Mouse (Mus musculus) Patski (cell line): ENCODE measurements around the gene Exoc3l4. TPM values are rescaled to one million over a fixed set of nuclear protein-coding genes. Genes with fewer than 3 reads are reported as not detected.

Source experiments
- ATAC-seq: fragments of 100-300 bp; one replicate; pipeline ENCODE4 v1.8.0; 2021
- CTCF ChIA-PET: fragments of 350-600 bp; sonication (Branson Sonifier 250); formaldehyde crosslinking; loops from one replicate; lab custom pipeline; 2022; ENCODE audit warnings: inconsistent platforms; lab: Charles Lee
- POLR2A ChIA-PET: fragments of 350-600 bp; sonication (Branson Sonifier 250); formaldehyde crosslinking; loops from one replicate; lab custom pipeline; 2022; ENCODE audit warnings: antibody characterized with exemption, inconsistent platforms; lab: Charles Lee
- DNase-seq: peaks from one replicate; pipeline ENCODE4 v3.0.0-alpha.2; 2011; ENCODE audit warnings: low read depth, low spot score
- H3K27me3 ChIP-seq: fragments of 371-371 bp; one replicate; pipeline ENCODE4 v1.5.1; 2021
- CTCF ChIP-seq: fragments of 100-300 bp; IDR thresholded peaks from one replicate; pipeline ENCODE4 v1.5.1; 2021
- in situ Hi-C: fragments of 300-500 bp; cut with MboI; formaldehyde crosslinking; loops from 3 replicates; pipeline ENCODE4 v1.11.1; 2018; ENCODE audit warnings: low pct_unique_long_range_greater_than_20kb, mixed read lengths
- polyA plus RNA-seq: library from polyadenylated mRNA; unstranded; gene quantifications from one replicate; pipeline ENCODE4 v1.2.3, GENCODE M21; 2021

Gene Exoc3l4
- polyA plus RNA-seq, 1 experiment from 2014 or later = 8.5 TPM

DNA sequence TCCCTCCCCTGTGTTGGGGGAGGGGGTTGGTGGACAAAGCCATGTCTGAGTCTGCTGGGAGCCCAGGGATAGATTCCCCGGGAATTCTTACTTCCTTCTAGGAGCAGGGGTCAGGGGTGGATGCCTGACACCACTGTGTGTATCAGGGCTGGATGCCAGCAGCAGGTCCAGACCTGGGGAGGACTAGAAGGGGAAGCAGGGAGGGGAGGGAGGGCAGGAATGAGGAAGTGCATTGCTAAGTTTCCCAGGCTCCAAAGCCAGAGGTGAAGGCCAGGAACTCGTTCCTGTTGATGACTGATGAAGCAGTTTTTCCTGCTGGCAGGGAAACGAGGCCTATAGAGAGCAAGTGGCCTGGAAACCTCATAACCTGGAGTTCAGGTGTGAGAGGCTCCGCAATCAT lies 15.3 kb downstream of the Exoc3l4 start:
- DNase-seq = no peak
- ChIA-PET CTCF (interaction anchor here (12.6 kb wide), 1 partner anchor 26 kb away, joined by 144 read pairs; no protein-coding TSS in a partner anchor), POLR2A (no interaction called here)
- no peaks in the 10 kb centered on the region for H3K27me3 ChIP-seq
- in situ Hi-C loops = no loop called here
- no peak for TF ChIP-seq CTCF
- no peak for ATAC-seq

DNA sequence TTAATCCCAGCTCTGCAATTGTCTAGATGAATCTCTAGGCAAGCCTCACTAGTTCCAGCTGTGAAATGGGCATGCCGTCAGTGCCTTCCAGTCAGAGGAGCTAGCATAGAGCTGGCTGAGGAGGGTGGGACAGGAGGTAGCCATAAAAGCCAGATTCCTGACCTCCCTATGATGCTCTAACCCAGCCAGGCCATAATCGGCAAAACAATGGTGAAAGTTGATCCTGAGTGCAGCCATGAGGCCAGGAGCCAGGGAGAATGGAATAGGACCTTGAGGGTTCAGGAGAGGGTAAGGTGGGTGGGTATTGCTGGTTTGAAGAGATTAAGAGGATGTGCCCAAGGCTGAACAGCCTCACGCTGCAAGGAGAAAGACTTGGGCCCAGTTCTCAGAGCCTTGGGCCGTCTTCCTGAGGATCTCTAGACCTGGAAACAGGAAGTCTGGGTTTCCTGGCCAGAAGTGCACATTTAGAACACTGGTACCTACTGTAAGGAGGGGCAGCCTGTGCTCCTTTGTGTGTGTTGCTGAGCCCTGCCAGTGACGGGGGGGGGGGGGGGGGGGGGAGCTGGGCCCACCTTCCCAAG lies 16.0 kb downstream of the Exoc3l4 start:
- H3K27me3 ChIP-seq = no peaks in the 10 kb centered on the region
- no peak for ATAC-seq
- POLR2A ChIA-PET = no interaction called here
- in situ Hi-C loops = no loop called here
- no peak for TF ChIP-seq CTCF
- DNase-seq = no peak
- CTCF ChIA-PET = interaction anchor here (1.0 to 12.6 kb wide), 2 partner anchors 15 to 25 kb away, joined by 3 to 144 read pairs; no protein-coding TSS in a partner anchor

DNA sequence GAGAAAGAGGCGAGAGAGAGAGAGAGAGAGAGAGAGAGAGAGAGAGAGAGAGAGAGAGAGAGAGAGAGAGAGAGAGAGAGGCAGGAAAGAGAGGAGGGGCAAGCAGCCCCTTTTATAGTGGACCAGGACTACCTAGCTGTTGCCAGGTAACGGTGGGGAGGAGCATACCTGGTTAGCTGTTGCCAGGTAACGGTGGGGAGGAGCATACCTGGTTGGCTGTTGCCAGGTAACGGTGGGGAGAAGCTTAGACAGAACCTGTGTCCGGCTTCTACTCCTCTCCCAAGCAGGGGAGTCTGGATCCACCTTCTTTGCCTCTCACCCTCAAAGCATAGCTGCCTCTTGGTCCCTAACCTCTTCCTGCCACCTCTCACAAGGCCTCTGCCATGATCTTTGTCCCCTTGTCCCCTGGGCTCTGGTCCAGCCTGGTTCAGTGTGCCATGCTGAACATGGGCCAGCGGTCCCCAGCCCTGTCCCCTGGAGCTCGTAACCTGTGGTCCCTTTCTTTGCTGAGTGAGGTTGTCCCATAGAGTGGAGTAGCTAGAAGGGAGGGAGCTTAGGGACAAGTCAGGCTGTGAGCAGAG lies 17.4 kb downstream of the Exoc3l4 start:
- no peak for DNase-seq
- ChIA-PET CTCF (no interaction called here), POLR2A (interaction anchor here (0.7 kb wide), 1 partner anchor 8 kb away, joined by 3 read pairs; no protein-coding TSS in a partner anchor)
- in situ Hi-C loops = no loop called here
- no peaks in the 10 kb centered on the region for H3K27me3 ChIP-seq
- ATAC-seq = no peak
- no peak for TF ChIP-seq CTCF

DNA sequence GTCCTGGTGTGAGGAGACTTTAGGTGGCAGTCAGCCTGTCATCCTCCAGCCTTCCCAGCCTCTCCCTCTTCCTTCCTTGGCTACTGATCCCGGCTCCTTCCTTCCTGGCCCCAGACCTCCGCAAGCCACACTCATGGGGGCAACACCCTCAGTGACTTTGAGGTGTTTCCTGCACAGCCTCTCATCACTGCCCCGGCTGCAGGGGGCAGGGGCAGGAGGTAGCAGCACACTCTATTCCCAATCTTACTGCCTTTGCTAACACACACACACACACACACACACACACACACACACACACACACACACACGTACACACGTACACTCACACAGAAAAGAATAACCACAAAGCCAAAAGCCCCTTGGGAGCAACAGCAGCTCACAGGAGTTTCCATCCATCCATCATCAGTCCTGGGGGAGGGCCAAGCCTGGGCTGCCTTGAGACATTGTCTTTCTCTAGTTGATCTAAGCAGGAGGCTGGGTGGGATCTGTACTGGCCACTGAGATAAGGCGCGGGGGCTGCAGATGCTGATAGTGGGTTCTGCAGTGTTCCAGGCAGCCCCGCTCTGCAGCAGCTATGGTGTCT lies 18.0 kb downstream of the Exoc3l4 start:
- in situ Hi-C loops = no loop called here
- ATAC-seq = no peak
- POLR2A ChIA-PET = interaction anchor here (0.7 kb wide), 1 partner anchor 7 kb away, joined by 3 read pairs; no protein-coding TSS in a partner anchor
- DNase-seq = no peak
- H3K27me3 ChIP-seq = no peaks in the 10 kb centered on the region
- CTCF ChIA-PET = no interaction called here
- TF ChIP-seq CTCF = no peak

DNA sequence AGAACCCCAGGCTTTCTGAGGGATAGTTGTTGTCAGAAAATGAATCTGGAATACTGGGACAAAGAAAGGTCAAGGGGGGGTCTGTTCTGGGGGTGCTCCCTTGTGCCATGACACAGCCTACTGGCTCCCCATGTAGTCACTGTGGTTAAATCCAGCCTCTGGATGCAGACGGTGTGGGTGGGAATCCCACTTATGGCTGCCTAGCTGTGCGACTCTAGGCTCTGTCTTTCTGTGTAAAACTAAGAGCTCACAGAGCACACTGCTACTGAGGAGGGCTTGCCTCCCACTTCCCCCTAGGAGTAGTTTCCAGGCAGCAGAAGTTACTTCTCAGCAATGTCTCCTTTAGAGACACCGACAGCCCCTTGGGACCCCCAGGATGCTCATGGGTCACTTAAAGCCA lies 19.4 kb downstream of the Exoc3l4 start:
- in situ Hi-C loops = no loop called here
- no peak for TF ChIP-seq CTCF
- POLR2A ChIA-PET = no interaction called here
- ATAC-seq = no peak
- no peak for DNase-seq
- H3K27me3 ChIP-seq = no peaks in the 10 kb centered on the region
- CTCF ChIA-PET = interaction anchor here (0.8 kb wide), 1 partner anchor 12 kb away, joined by 3 read pairs; no protein-coding TSS in a partner anchor

DNA sequence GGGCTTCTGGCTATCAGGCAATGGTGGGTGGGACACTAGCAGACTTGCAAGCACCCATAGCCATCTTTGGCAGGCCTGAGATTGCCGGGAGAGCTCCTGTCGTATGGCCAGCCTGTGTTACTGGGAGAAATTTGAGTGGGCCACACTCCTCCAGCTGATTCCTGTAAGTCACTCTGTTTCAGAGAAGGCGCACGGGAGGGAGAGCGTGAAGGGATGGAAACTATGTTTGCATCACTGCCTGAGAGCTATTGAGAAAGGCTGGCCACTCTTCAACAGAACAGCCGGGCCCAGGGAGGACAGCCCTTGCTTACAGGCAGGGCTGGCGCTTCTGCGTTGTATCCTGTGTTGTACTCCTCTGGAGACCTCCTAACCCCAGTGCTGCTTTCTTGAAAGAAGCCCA lies 19.8 kb downstream of the Exoc3l4 start:
- ATAC-seq = no peak
- no peaks in the 10 kb centered on the region for H3K27me3 ChIP-seq
- no peak for DNase-seq
- in situ Hi-C loops = no loop called here
- ChIA-PET POLR2A (no interaction called here), CTCF (no interaction called here)
- TF ChIP-seq CTCF = no peak

DNA sequence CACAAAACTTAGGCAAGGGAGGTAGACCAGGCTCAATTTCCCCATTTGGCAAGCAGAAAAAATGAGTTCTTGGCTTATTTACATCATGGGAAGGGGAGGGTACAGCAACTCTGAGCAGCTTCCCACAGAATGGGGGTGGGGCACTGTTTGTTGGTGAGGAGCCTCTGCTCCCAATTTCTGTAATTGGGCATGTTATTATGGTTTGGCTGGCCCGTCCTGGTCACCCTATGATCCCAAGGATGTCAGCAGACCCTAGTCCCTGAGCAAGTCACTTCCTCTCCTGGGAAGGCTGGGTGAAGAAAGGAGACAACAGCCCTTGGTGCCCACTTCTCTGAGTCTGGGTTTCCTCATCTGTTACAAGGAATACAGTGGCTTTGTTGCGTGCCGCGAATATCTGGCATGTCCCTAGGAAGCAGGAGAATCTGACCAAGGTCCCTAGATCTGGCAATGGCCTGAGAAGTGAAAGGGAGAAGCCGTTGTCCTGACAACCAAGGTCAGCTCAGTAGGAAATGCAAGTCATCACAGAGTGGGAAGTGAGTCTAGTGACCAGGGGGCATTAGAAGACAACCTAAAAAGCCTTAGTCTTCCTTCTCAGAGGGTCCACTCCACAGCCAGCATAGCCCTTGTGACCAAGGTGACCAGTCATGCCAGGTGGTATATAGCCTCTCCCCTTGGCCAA lies 20.5 kb downstream of the Exoc3l4 start:
- in situ Hi-C loops = no loop called here
- DNase-seq (no peak), ATAC-seq (no peak)
- no peaks in the 10 kb centered on the region for H3K27me3 ChIP-seq
- no peak for TF ChIP-seq CTCF
- CTCF ChIA-PET = interaction anchor here (0.9 to 1.7 kb wide), 2 partner anchors 9 to 10 kb away, joined by 3 to 5 read pairs; no protein-coding TSS in a partner anchor
- POLR2A ChIA-PET = no interaction called here

DNA sequence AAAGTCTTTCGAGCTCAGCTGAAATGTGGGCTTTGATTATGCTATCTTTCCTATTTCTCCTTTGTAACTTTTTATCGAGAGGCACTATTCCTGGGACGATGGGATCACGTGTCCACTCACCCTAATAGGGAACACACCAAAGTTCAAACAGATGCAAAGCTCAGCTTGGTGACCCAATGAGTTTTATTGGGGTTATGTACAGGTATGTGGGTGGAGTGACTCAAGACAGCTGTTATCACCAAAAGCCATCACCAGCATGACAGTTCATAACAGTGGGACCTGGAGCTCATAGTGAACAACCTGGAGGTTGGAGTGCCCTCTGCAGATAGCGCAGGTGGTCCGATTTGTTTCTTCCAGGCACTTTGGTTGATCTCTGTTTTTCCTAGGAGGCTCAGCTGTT lies 22.0 kb downstream of the Exoc3l4 start:
- ATAC-seq (no peak), DNase-seq (no peak)
- no peaks in the 10 kb centered on the region for H3K27me3 ChIP-seq
- TF ChIP-seq CTCF = no peak
- POLR2A ChIA-PET = no interaction called here
- in situ Hi-C loops = no loop called here
- CTCF ChIA-PET = interaction anchor here (1.1 to 1.7 kb wide), 4 partner anchors 9 to 18 kb away, joined by 3 to 5 read pairs (median 3); no protein-coding TSS in a partner anchor

DNA sequence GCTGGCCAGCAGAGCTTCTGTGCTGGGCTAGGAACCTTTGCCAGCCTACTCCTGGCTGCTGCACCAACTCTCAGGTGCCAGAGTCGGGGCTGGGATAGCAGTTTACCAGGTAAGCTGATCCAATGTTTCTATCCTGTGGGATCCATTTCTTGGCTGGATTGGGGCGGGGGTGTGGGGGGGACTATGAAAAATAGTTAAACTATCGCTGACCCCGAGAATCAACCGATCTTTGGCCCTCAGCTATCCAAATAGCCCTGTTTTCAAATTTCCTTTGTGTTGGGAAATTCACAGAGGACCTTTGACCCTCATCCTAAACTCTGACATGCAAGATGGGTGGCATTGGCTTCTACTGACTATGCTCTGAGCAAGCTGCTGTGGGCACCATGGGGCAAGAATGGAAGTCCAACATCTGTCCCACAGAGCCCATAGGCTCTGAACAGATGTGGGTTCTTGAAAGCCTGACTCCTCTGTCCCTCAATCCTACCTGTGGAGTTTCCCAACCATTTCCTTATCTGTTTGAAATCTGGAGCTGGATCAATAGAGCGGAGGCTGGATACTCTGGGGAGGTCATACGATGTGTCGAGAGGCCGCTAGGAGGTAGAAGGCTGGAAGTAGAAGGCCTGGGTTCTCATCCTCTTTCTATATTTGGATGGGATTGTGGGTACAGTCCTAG lies 24.0 kb downstream of the Exoc3l4 start:
- DNase-seq = no peak
- ChIA-PET CTCF (no interaction called here), POLR2A (no interaction called here)
- no peaks in the 10 kb centered on the region for H3K27me3 ChIP-seq
- no peak for TF ChIP-seq CTCF
- ATAC-seq = no peak
- in situ Hi-C loops = no loop called here

DNA sequence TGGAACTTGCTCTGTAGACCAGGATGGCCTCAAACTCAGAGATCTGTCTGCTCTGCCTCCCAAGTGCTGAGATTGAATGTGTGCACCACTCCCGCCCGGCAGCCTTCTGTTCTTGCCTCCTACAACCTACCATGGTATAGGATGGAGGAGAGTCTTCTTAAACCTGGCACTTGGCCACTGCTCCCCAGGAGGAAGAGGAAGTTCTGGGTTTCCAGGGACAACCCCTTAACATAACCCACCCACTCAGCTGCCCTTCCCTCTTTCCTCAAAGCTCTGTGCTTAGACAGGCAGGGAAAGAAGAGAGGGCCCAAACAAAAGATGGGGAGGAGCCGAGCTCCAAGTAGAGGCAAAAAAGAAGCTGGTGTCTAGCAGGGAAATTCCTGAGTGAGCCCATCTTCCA lies 24.7 kb downstream of the Exoc3l4 start:
- POLR2A ChIA-PET = interaction anchor here (0.6 to 1.3 kb wide), 2 partner anchors 7 to 13 kb away, joined by 3 to 4 read pairs; no protein-coding TSS in a partner anchor
- TF ChIP-seq CTCF = no peak
- in situ Hi-C loops = no loop called here
- DNase-seq = no peak
- CTCF ChIA-PET = no interaction called here
- no peak for ATAC-seq
- H3K27me3 ChIP-seq = no peaks in the 10 kb centered on the region
